Mouse (Mus musculus): ENCODE results near the gene Defb30. TPM values are rescaled to one million over a fixed set of nuclear protein-coding genes. Genes with fewer than 3 reads are reported as not detected.

Gene Defb30
- polyA plus RNA-seq, 1 experiment from 2014 or later = not detected

DNA sequence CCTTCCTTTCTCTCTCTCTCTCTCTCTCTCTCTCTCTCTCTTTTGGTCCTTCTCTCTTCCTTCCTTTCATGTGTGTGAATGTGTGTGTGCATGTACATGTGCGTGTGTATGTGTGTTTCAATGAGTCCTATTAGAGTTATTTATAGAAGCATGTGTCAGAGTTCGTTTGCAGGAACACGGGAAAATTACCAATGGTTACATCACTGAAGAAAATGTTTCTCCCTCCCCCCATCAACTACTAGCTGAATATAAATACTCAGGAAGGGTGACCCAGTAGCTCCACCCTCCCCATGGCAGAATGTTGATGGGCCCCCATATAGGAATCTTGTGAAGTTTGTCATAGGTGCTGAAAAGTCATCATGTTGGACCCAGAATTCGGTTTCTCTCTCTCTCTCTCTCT, 36.7 kb downstream of the Defb30 start:
- Histone ChIP-seq H3K27ac (replicated peaks) (no peak overlapping the region), H3K36me3 (no peaks in the 10 kb centered on the region), H3K9me3 (replicated peaks) (no peaks in the 10 kb centered on the region), H3K27me3 (no peaks in the 10 kb centered on the region), H3K4me1 (no peaks in the 10 kb centered on the region), H3K4me2 (replicated peaks) (no peak overlapping the region), H3K4me3 (replicated peaks) (no peak overlapping the region), H3K9ac (no peak overlapping the region)
- ATAC-seq (ENCODE audit: insufficient number of reproducible peaks, low FRiP score, low TSS enrichment, low read depth) = no peak
- WGBS = 84% methylated on average over 4 of the region's 4 CpGs

- no peaks in the 10 kb centered on the region for H3K9me3 ChIP-seq (replicated peaks)
- H3K27me3 ChIP-seq = no peaks in the 10 kb centered on the region
- H3K4me2 ChIP-seq (replicated peaks) = no peak within 1 kb of the TSS
- no peaks in the 10 kb centered on the region for H3K36me3 ChIP-seq
- WGBS = 92% methylated on average over 5 of the region's 5 CpGs
- no peak for ATAC-seq (ENCODE audit: insufficient number of reproducible peaks, low FRiP score, low TSS enrichment, low read depth)
- no peak within 1 kb of the TSS for H3K9ac ChIP-seq
- no peaks in the 10 kb centered on the region for H3K4me1 ChIP-seq
- H3K4me3 ChIP-seq (replicated peaks) = no peak within 1 kb of the TSS
- H3K27ac ChIP-seq (replicated peaks) = no peak within 1 kb of the TSS
Observed at GRCm38 (mm10) chr14:63011471-63011870, 38.3 kb downstream of the Defb30 start, which contains the start of gene Defb43. Gene Defb43 (plus strand): TSS chr14:63011771.

DNA sequence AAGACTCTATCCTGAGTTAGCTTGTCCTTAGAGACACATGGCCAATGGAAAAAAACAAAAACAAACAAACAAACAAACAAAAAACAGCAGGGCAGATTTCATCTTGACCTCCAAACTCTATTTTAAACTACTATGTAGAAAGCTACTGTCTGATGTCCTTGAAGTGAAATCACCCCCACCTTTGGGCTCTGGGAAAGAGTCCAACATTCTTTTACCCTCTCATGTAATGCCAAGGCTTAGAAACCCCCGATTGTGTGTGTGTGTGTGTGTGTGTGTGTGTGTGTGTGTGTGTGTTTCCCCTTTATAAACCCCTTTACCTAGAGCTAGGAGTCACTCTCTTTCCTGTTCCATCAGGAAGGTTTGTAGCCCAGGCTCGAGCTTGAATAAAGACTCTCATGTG, 47.2 kb downstream of the Defb30 start:
- Histone ChIP-seq H3K4me2 (replicated peaks) (no peak overlapping the region), H3K4me3 (replicated peaks) (no peak overlapping the region), H3K27ac (replicated peaks) (no peak overlapping the region), H3K27me3 (no peaks in the 10 kb centered on the region), H3K9me3 (replicated peaks) (no peaks in the 10 kb centered on the region), H3K9ac (no peak overlapping the region), H3K36me3 (no peaks in the 10 kb centered on the region), H3K4me1 (no peaks in the 10 kb centered on the region)
- ATAC-seq (ENCODE audit: insufficient number of reproducible peaks, low FRiP score, low TSS enrichment, low read depth) = no peak
- 58% methylated on average over 2 of the region's 2 CpGs for WGBS

GRCm38 (mm10) chr14:62998977-62999376, 50.8 kb downstream of the Defb30 start:
- Histone ChIP-seq H3K4me1 (no peaks in the 10 kb centered on the region), H3K4me2 (replicated peaks) (no peak overlapping the region), H3K27me3 (no peaks in the 10 kb centered on the region), H3K36me3 (no peaks in the 10 kb centered on the region), H3K9me3 (replicated peaks) (no peaks in the 10 kb centered on the region), H3K9ac (no peak overlapping the region), H3K27ac (replicated peaks) (no peak overlapping the region), H3K4me3 (replicated peaks) (no peak overlapping the region)
- ATAC-seq (ENCODE audit: insufficient number of reproducible peaks, low FRiP score, low TSS enrichment, low read depth) = no peak
- 85% methylated on average over 4 of the region's 4 CpGs for WGBS

DNA sequence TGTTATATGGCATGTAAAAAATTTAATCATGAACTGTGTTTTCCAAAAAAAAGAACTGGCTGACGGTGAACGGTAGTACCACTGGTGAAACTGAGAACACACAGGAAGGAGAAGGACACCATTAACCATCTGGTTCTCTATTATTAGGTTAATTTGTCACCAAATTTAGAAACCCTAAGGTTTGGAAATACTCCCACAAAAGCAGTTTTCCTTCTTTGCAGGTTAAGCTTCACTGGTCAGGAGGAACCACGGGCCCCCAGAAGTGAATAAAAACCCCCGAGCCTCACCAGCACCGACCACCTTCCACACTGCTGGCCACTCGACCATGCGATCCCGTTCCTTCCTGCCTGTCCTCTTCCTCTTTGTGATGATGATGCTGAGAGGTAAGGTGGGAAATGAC, 52.0 kb downstream of the Defb30 start, which contains the start of gene Defb47:
Gene Defb47, plus strand, starts transcription at position 301 of the 400 bp plus-strand sequence.
- Histone ChIP-seq H3K4me1 (no peaks in the 10 kb centered on the region), H3K27ac (replicated peaks) (no peak within 1 kb of the TSS), H3K9me3 (replicated peaks) (no peaks in the 10 kb centered on the region), H3K4me2 (replicated peaks) (no peak within 1 kb of the TSS), H3K4me3 (replicated peaks) (no peak within 1 kb of the TSS), H3K9ac (no peak within 1 kb of the TSS), H3K36me3 (no peaks in the 10 kb centered on the region), H3K27me3 (no peaks in the 10 kb centered on the region)
- 85% methylated on average over 8 of the region's 8 CpGs for WGBS
- no peak for ATAC-seq (ENCODE audit: insufficient number of reproducible peaks, low FRiP score, low TSS enrichment, low read depth)

DNA sequence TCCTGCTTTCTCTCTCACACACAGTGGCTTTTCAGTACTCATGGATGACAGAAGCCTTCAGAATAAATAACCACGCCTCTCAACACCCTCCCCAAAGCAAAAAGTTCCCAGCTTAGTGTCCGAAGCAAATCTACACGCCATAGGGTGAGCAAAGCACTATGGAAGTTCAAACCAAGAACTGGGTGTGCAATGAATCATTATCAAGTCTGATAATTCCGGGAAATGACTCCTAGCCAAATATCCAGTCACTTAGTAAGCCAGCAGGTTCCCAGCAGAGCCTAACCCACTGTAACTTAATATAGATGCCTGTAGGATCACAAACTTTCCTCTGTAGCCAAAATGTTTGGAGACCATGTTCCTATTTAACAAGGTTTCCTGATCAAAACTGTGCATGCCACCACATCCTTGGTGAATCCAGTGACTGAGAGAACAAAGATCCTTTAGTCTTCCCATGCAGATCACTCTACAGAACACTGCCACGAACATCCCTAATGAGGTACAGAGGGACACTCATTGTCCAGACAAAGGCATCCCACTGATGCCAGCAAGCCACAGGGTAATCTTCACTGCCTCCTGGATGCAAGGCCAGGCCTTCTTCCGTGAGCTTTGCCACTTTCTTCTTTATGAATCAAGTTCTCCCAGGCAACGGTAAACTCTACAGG, 57.8 kb downstream of the Defb30 start:
- no peak for ATAC-seq (ENCODE audit: insufficient number of reproducible peaks, low FRiP score, low TSS enrichment, low read depth)
- Histone ChIP-seq H3K9ac (no peak overlapping the region), H3K4me1 (no peaks in the 10 kb centered on the region), H3K27me3 (no peaks in the 10 kb centered on the region), H3K4me2 (replicated peaks) (no peak overlapping the region), H3K27ac (replicated peaks) (no peak overlapping the region), H3K36me3 (no peaks in the 10 kb centered on the region), H3K4me3 (replicated peaks) (no peak overlapping the region), H3K9me3 (replicated peaks) (no peaks in the 10 kb centered on the region)
- WGBS = 70% methylated on average over 7 of the region's 7 CpGs

DNA sequence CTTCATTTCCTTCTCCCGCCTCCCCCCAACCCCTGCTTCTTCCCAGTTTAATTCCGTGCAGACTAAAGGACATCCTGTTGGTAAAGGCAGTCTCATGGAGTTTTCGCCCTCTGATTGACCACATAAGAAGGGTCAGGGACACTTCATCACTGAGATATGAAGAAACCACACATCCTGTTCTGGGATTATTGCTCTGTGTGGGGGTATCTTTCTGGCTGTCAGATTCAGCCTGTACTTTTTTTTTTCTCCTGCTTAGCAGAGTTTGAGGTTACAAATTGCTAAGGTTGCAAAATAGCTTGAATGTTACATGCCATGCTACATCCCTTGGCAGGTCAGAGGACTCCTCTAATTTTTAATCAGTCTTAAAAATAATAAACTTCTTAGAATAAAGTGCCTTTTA, 58.5 kb downstream of the Defb30 start:
- H3K4me2 ChIP-seq (replicated peaks) = no peak overlapping the region
- no peak overlapping the region for H3K4me3 ChIP-seq (replicated peaks)
- WGBS = 69% methylated on average over 3 of the region's 3 CpGs
- no peaks in the 10 kb centered on the region for H3K4me1 ChIP-seq
- H3K27ac ChIP-seq (replicated peaks) = no peak overlapping the region
- H3K27me3 ChIP-seq = no peaks in the 10 kb centered on the region
- H3K36me3 ChIP-seq = no peaks in the 10 kb centered on the region
- H3K9ac ChIP-seq = no peak overlapping the region
- ATAC-seq (ENCODE audit: insufficient number of reproducible peaks, low FRiP score, low TSS enrichment, low read depth) = no peak
- H3K9me3 ChIP-seq (replicated peaks) = no peaks in the 10 kb centered on the region

- no peaks in the 10 kb centered on the region for H3K27me3 ChIP-seq
- H3K4me2 ChIP-seq (replicated peaks) = no peak within 1 kb of the TSS
- H3K4me3 ChIP-seq (replicated peaks) = no peak within 1 kb of the TSS
- H3K9me3 ChIP-seq (replicated peaks) = no peaks in the 10 kb centered on the region
- H3K36me3 ChIP-seq = no peaks in the 10 kb centered on the region
- H3K4me1 ChIP-seq = no peaks in the 10 kb centered on the region
- 76% methylated on average over 1 of the region's 1 CpGs for WGBS
- H3K9ac ChIP-seq = no peak within 1 kb of the TSS
- ATAC-seq (ENCODE audit: insufficient number of reproducible peaks, low FRiP score, low TSS enrichment, low read depth) = no peak
- no peak within 1 kb of the TSS for H3K27ac ChIP-seq (replicated peaks)
Observed at GRCm38 (mm10) chr14:62984410-62984809, 65.3 kb downstream of the Defb30 start, which contains the start of gene Defb48. Gene Defb48 (minus strand): TSS chr14:62984510.

Other genes with a start within 250 kb of the Defb30 start
- 8.0 and 8.2 TPM in 2 replicates for gene Wdfy2, start 212.3 kb downstream of the Defb30 start, polyA plus RNA-seq (2015; fragmentation: Nextera tagmentation; extraction: Ambion mirVana)
- gene Defb48, start 65.5 kb downstream of the Defb30 start, polyA plus RNA-seq (2015; fragmentation: Nextera tagmentation; extraction: Ambion mirVana) = not detected in 2 replicates
- gene Defb47, start 51.9 kb downstream of the Defb30 start, polyA plus RNA-seq (2015; fragmentation: Nextera tagmentation; extraction: Ambion mirVana) = not detected in 2 replicates
- not detected in 2 replicates for gene Defb43, start 38.2 kb downstream of the Defb30 start, polyA plus RNA-seq (2015; fragmentation: Nextera tagmentation; extraction: Ambion mirVana)
- not detected in 2 replicates for gene Defb42, start 3.0 kb downstream of the Defb30 start, polyA plus RNA-seq (2015; fragmentation: Nextera tagmentation; extraction: Ambion mirVana)

Data from embryonic facial prominence, embryonic 15.5 days (tissue).